Mouse (Mus musculus) mammary gland, adult 2 months (tissue): ENCODE measurements around the gene Olfr1377. TPM values are rescaled to one million over a fixed set of nuclear protein-coding genes. Genes with fewer than 3 reads are reported as not detected.

Source experiments
- polyA plus RNA-seq: library from polyadenylated mRNA; depleted of rRNA; stranded (reverse); fragments of >200 nt; gene quantifications from 2 replicates; pipeline ENCODE4 v1.2.3, GENCODE M21; 2012; ENCODE audit warnings: low replicate concordance; rRNA removed

Olfr1377 gene
- not detected in 2 replicates for polyA plus RNA-seq

DNA sequence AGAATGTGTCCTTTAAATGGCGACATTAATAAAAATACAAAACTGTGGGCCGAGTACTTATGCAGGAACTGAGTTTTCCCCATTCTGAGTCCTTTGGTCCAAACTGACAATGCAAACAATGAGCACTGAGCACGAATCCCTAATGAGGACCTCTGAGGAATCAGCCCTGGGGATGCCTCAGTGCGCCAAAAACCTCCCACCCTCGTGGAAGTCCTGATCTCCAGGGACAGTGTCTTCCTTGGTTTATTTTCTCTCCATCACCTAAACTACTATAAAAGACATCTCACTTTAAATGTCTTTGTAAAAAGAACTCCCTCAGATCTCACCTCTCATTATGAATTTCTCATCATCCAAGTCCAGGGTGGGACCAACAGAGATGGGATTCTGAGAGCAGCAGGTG, at the start of gene Olfr1377:
Olfr1377 (plus strand) TSS at position 301 of the 400 bp plus-strand sequence.

DNA sequence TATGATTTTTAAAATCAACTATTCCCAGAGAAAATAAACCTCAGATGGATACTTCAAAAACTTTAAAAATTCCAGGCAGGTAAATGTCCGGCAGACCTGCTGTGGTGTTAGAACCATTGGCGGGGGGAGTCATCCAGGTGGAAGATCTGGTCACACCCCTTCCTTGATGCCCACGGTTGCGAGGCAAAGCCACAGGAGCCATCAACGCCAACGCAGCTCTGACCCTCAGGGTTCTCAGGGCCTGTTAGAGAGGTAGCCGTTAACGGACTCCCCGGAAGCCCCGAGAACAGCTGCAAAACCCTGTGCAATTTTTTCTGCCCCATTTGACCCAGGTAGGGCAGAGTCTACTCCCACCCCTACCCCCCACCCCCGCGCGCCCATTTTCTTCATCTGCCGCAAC, 38.3 kb upstream of the Olfr1377 start, which contains the start of gene 4933414I15Rik:
4933414I15Rik (minus strand) TSS at position 260 of the 400 bp plus-strand sequence.

DNA sequence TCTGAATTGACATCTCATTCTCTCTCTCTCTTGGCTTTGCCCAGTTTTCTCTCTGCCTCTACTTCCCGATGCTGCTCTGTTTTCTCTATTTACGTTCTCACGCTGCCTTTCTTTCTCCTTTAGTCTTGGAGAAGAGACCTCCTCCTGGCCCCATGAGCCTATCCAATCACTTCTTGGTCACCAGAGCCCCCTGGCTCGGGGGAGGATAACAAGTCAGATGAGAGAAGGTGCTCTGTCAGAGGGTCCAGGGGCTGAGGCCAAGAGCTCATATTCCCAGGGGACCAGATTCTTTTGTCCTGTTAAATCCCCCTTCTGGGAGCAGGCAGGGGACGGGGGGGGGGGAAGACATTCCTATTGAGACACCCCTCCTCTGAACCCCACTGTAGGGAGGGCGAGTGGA, 28.1 kb upstream of the Olfr1377 start, which contains the start of gene Prop1:
Prop1 (minus strand) TSS at position 101 of the 400 bp plus-strand sequence.

DNA sequence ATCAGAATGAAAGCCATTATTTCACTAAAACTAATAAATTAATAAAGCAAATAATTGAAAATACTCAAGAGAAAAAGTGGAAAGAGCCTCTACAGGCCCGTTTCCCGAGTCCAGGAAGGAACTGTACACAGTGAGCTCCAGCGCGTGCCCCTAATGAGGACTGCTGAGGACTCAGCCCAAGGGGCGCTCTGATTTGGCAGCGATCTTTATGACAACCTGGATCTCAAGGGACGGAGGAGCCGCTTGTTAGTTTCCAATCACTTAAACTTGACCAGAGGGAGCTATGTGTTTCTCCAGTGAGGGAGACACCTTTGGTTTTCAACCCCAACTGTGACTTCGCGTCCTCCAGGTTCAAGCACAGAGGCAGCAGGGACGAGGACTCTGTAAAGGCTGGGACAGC, 15.5 kb upstream of the Olfr1377 start, which contains the start of gene Olfr1378:
Olfr1378 (plus strand) TSS at position 301 of the 400 bp plus-strand sequence.

DNA sequence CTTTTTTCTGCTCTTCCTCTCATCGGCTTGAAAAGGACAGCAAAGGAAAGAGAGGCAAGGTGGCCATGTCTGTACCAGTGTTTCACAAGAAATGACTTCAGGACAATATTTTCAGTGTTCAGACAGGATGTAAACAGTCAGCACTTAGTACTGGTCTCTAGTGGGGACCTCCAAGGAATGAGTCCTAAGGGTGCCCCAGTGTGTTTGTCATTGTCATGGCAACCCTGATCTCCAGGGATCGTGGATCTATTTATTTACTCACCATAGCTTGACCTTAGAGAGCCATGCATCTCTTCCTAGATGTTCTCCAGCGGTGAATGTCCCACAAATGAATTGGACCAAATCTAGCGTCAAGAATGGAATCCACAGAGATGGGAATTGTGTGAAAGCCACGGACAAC, 21.5 kb downstream of the Olfr1377 start, which contains the start of gene Olfr51:
Olfr51 (plus strand) TSS at position 301 of the 400 bp plus-strand sequence.

DNA sequence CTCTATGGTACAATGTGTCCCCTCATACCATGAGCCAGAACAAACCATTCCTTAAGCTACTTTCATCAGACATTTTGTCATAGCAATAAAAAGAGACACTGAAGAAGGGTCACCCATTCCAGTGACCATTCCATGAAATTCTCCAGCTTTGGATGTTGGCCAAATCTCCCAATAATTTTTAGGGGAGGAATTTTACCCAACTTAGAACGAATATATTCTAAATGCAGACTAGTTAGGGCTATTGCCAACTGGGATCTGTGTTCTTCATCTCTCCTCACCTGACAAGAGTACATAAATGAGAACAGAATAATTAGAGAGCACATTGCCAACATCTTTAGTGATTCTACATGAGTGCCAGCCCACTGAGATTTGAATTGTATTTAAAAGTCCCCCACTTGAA, 32.2 kb downstream of the Olfr1377 start, which contains the start of gene Olfr54:
Olfr54 (plus strand) TSS at position 301 of the 400 bp plus-strand sequence.

Other genes with a start within 250 kb of the Olfr1377 start
- 0.82 and 1.5 TPM in 2 replicates for gene Zfp354c, start 154.2 kb upstream of the Olfr1377 start, polyA plus RNA-seq
- gene Zfp879, start 140.4 kb upstream of the Olfr1377 start, polyA plus RNA-seq = 0.19 and 0.34 TPM in 2 replicates
- 0.40 and 1.2 TPM in 2 replicates for gene Grm6, start 131.3 kb upstream of the Olfr1377 start, polyA plus RNA-seq
- gene Zfp454, start 94.3 kb upstream of the Olfr1377 start, polyA plus RNA-seq = 0.16 and 0.75 TPM in 2 replicates
- 1.5 and 2.0 TPM in 2 replicates for gene Zfp2, start 65.8 kb upstream of the Olfr1377 start, polyA plus RNA-seq
- 0.10 and 0.42 TPM in 2 replicates for gene Zfp354b, start 50.3 kb upstream of the Olfr1377 start, polyA plus RNA-seq
- gene 4933414I15Rik, start 38.2 kb upstream of the Olfr1377 start, polyA plus RNA-seq = not detected in 2 replicates
- gene Prop1, start 28.2 kb upstream of the Olfr1377 start, polyA plus RNA-seq = 0.35 TPM in 1 of 2 replicates, not detected in the other
- not detected in 2 replicates for gene Olfr1378, start 15.4 kb upstream of the Olfr1377 start, polyA plus RNA-seq
- gene Olfr51, start 21.6 kb downstream of the Olfr1377 start, polyA plus RNA-seq = not detected in 2 replicates
- gene Olfr54, start 32.3 kb downstream of the Olfr1377 start, polyA plus RNA-seq = not detected in 2 replicates
- not detected in 2 replicates for gene Olfr1375, start 66.1 kb downstream of the Olfr1377 start, polyA plus RNA-seq
- 1.1 and 1.5 TPM in 2 replicates for gene Zfp354a, start 77.3 kb downstream of the Olfr1377 start, polyA plus RNA-seq
- not detected in 2 replicates for gene Gm12569, start 238.5 kb downstream of the Olfr1377 start, polyA plus RNA-seq